Comparison of ENCODE assay signal across 25 mouse cellular contexts in genomic region chr14:60647885-60648284, GRCm38 (mm10).
"Had no signal": no experiment of that assay in that cellular context is flagged by ENCODE, and none has a peak within 500 bp of the region (broad histone marks: within the 10 kb centered on the region; RNA-seq: fewer than 3 reads in every experiment).

No protein-coding gene starts in this region.

- H3K27me3 ChIP-seq: kidney, embryonic 15.5 days; limb, embryonic 13.5 days; liver, embryonic 12.5 days; liver, embryonic 15.5 days; lung, embryonic 15.5 days; midbrain, embryonic 13.5 days; neural tube, embryonic 12.5 days; neural tube, embryonic 15.5 days; stomach, embryonic 15.5 days had no signal

- H3K4me3 ChIP-seq: kidney, embryonic 15.5 days; left cerebral cortex, adult 2 months; limb, embryonic 10.5 days; limb, embryonic 13.5 days; liver, embryonic 12.5 days; liver, embryonic 15.5 days; lung, embryonic 15.5 days; megakaryocyte, embryonic 14.5 days; midbrain, embryonic 10.5 days; midbrain, embryonic 13.5 days; neural tube, embryonic 12.5 days; neural tube, embryonic 15.5 days; stomach, embryonic 15.5 days had no signal

- H3K36me3 ChIP-seq: limb, embryonic 10.5 days; limb, embryonic 13.5 days; liver, embryonic 15.5 days; lung, embryonic 15.5 days; neural tube, embryonic 12.5 days; neural tube, embryonic 15.5 days; stomach, embryonic 15.5 days had no signal

- H3K4me1 ChIP-seq: lung, embryonic 15.5 days; megakaryocyte, embryonic 14.5 days; stomach, embryonic 15.5 days had no signal

- H3K4me2 ChIP-seq: kidney, embryonic 15.5 days; limb, embryonic 13.5 days; liver, embryonic 12.5 days; liver, embryonic 15.5 days; lung, embryonic 15.5 days; midbrain, embryonic 13.5 days; neural tube, embryonic 12.5 days; neural tube, embryonic 15.5 days; stomach, embryonic 15.5 days had no signal

- H3K9me3 ChIP-seq: kidney, embryonic 15.5 days; limb, embryonic 10.5 days; limb, embryonic 13.5 days; liver, embryonic 12.5 days; liver, embryonic 15.5 days; lung, embryonic 15.5 days; midbrain, embryonic 10.5 days; midbrain, embryonic 13.5 days; neural tube, embryonic 12.5 days; neural tube, embryonic 15.5 days; stomach, embryonic 15.5 days had no signal

- H3K27ac ChIP-seq: kidney, embryonic 15.5 days; left cerebral cortex, adult 2 months; limb, embryonic 10.5 days; limb, embryonic 13.5 days; liver, embryonic 12.5 days; liver, embryonic 15.5 days; lung, embryonic 15.5 days; midbrain, embryonic 10.5 days; midbrain, embryonic 13.5 days; neural tube, embryonic 12.5 days; neural tube, embryonic 15.5 days; stomach, embryonic 15.5 days had no signal

- DNase-seq: kidney, postnatal 10 days; kidney, postnatal 36 days; layer of hippocampus, postnatal 36 days; liver; lung, adult 18-20 months; lung, postnatal 10 days; lung, postnatal 36 days; right cerebral cortex, adult 18-20 months; right cerebral cortex, postnatal 14 days; right cerebral cortex, postnatal 4 days; spleen, adult 18-20 months; thymus, postnatal 25 days had no signal

- H3K9ac ChIP-seq: kidney, embryonic 15.5 days; limb, embryonic 13.5 days; liver, embryonic 12.5 days; liver, embryonic 15.5 days; lung, embryonic 15.5 days; midbrain, embryonic 13.5 days; neural tube, embryonic 12.5 days; neural tube, embryonic 15.5 days; stomach, embryonic 15.5 days had no signal

- ATAC-seq: liver, embryonic 12.5 days; midbrain, embryonic 13.5 days had no signal
